Mouse (Mus musculus) frontal cortex, adult (tissue): ENCODE measurements around the gene Sh3kbp1.

Experiments used
- ATAC-seq: cut with Nextera tagmentation; 2 replicates; pipeline ENCODE4 v1.9.2; 2017; ENCODE audit warnings: mild to moderate bottlenecking, moderate library complexity, mixed read lengths; ENCODE audit not compliant: low TSS enrichment

Sh3kbp1 gene

DNA sequence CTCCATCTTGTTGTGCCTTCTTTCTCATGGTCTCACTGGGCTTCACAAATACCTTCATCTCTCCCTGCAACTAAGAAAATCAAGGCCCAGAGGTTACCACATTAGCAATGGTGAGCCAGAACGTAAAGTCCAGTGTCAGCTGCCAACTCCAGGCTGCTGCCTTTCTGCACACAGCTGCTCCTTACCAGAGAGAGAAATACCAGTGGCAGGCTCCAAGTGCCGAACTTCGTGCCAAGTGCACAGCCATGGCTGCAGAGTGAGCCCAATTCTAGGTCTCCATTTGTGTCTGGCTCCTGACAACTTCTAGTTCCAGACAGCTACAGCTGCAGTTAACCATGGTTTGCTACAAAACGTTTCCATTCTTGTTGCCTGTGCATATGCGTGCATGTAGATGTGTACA, 117.0 kb downstream of the Sh3kbp1 start:
- peak; percentile 65; the same call in 1 of the 2 replicates for ATAC-seq

DNA sequence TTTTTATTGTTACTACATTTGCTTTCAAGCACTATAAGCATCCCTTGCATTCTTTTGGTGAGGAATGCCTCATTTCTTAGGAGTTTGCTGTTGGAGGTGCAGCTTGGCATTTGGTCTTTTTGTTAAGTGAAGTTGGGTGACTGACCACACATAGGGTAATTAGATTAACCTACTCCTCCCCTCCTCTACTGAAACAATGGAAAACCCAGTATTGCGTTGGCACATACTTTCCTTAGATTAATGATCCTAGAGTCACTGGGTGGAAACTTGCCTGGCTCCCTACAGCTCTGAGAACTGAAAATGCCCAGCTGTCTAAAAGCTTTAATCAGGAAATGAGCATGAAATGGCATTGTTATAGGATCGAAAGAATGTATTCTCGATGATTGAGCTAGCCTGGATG, 117.5 kb downstream of the Sh3kbp1 start:
- ATAC-seq, result no peak

DNA sequence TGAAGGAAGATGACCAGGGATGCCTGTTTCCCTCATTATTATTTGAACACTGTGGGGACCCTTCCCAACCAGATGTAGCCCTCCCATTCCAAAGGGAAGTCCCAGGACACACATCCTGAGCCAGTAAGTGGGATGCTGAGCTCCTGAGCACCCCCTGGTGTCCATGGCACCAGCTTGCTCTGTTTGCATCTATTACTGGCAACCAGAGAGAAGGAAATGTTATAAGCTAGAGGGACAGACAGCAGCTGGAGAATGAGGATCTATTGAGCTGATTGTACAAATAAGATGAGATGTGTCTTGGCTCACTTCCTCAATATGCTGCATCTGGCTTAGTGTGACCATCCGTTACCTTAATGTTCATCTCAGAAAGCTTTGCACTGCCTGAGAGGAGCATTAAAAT, 124.8 kb downstream of the Sh3kbp1 start:
- ATAC-seq, result peak; percentile 70; the same call in 1 of the 2 replicates

DNA sequence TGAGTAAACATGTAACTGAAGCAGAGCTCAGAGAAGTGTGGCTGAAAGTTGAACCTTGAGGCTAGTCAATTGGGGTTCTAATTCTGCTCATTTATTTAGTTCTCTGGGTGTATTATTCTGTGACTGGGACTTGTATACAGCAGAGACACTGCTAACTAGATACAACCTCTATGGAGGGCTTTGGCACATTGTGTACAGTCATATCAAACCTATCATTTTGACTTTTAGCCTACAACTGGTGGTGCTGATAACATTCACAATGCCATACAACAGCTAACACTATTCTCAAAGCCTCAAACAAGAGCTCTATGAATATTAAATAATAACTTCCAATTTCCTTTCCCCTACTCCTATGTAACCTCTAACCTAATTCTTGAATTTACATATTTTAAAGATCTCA, 129.2 kb downstream of the Sh3kbp1 start:
- ATAC-seq, result no peak

DNA sequence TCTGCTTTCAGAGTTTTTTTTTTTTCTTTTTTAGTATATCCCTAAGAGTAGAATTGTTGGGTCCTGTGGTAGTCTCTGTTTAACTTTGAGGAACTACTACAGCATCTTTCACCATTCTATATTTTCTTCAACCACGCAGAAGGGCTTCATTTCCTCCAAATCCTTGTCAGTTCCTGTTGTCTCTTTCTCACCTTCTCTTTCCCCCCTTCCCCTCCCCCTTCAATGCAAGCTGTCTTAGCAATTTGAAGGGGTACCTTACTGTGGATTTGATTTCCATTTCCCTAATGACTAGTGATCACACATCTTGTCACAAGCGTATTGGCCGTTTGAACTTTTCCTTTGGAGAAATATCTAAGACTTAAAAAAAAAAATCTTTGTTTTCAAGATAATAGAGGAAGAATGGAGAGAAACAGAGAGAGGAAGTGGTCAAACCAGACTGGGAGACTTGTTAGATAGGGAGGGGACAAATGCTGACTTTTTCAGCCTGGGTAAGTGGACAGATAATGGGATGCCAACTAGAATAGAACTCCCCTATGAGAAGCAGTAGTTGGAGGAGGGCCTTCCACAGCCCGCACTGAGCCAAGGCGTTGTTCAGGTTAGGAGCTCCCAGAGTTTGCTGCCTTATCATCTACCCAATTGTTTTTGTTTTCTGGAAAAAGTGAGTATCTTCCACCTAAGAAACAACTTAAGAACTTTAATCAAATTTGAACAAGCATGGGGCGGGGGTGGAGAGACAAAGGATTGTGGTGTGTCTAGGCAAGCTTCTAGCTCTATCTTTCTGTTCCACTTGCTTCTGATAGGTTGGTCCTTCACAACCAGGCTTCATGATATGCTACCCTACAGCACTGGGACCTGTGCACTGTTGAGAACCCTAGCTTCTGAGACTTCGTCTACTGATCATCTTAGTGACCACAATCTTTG, 130.1 kb downstream of the Sh3kbp1 start:
- ATAC-seq, result no peak

DNA sequence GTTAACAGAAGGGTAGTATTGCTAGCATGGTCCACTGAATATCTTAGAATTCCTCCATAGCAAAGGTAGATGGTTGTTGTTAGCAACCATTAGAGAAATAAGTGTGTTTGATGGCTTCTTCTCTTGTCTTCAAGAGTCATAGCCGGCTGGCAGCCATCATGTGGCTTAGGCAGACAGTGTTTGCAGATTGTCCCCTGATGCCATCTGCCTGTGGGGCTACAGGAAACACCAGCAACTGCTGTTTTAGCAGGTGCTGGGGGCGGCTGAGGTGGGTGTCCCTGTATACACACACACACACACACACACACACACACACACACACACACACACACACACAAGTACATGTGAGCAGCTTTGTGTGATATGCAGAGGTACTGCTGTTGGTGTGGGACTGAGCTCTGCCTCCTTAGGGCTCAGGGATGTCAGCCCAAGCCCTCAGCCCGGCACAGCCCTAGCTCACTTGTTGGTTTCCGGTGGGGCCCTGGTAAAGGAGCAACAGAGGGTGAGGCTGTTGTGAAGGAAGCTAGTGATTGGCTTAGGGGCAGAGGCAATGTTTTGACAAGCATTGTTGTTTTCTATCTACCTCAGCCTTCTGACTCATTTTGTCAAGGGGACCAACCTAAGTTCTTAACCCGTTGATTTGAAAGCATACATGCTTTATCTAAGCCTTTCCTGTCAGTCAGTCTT, 130.9 kb downstream of the Sh3kbp1 start:
- no peak for ATAC-seq

DNA sequence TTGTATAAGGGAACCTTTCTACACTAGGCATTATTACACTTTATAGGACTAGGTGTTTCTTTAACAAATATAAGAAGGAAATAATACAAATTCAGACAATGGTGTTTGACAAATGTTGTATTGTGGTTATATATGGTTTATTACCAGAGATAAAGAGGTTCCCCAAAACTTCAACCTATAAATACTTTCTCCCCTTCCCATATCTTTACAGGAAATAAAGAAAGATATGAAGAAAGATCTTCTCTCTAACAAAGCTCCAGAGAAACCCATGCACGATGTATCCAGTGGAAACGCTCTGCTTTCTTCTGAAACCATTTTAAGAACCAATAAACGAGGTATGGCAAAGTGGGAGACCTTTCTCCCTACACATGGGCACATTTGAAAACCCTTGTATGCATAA, 136.7 kb downstream of the Sh3kbp1 start:
- ATAC-seq, result no peak

DNA sequence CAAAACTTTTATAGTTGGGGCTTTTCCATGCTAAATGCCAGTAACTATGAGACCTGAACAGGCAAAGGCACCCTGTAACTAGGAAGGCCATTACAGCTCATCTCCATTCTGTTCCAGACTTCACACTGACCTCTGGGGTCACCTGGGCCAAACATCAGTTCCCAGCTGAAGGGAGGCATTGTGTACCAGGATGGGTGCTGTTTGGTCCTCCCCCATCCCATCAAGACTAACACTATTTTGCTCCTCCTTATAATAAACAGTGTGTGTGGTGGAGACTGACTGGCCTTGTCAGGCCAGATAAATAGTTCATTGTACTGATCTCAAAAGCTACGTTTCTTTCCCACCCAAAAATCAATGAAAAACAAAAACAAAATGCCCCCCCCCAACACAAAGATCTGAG, 138.8 kb downstream of the Sh3kbp1 start:
- no peak for ATAC-seq

DNA sequence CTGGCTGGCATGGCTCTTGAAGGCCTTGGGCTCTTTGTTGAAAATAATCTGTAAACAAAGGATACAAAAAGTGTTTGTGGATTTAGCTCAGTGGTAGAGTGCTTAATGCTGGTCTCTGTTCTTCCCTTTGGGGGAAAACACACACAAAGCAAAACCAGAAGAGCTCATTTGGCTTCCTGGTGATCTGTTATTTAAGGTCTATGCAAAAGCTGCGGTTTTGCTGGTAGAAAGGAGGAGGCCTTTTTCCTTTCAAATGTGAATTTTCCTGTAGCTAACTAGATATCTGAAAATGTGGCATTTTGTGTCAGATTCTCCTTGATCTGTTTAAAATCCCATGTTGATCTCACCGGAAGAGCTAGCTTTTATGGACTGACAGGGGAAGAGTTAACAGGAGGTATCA, 141.9 kb downstream of the Sh3kbp1 start:
- no peak for ATAC-seq

DNA sequence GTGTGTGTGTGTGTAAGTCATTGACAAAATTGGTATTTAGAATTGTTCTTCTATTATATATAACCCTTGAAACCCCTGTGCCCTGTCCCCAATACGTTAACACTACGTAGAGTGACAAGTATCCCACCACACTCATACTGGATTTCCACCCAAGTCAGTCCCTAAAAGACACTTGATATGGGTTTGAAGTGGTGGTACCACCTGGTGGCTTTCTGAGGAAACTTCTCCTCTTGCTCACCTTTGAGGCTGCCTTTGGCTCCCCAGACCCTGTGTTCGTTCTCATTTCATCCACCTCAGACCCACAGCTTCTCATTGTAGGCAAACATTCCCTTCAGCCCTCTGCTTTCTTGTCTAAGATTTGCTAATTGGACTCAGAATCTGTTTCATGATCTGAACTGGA, 142.7 kb downstream of the Sh3kbp1 start:
- ATAC-seq, result no peak

DNA sequence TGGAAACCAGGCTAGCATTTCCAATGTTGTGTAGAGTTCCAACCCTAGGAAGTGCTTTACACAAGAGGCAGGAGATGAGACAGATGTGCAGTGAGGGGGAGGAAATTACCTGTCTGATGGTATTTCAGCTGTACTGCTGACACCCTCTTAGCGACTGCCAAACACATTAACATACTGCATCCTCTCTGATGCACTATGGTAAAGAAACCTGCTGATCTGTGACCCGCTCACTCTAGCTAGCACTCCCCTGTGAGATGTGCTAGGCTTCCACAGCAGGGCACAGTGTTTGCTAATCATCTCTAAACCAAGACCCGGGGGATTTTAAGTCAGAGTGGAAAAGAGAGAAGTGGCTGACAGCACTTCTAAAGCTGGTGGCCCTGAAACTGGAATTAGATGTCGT, 145.1 kb downstream of the Sh3kbp1 start:
- ATAC-seq, result no peak

DNA sequence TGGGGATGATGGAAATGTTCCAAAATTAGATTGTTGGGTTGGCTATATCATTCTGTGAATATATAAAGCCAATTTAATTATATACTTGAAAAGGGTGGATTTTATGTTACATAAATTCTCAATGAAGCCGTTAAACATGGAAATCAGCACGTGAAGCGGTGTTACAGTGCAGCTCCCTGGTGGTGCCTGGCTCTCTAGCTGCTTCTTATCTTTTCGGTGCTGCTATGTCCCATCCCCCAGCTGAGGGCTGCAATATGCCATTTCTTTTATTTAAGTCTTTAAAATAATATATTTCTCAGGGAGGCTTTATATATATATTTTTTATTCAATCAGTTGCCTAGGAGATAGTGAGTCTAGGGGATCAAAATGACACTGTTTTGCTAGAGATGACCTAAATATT, 148.0 kb downstream of the Sh3kbp1 start:
- ATAC-seq, result no peak

DNA sequence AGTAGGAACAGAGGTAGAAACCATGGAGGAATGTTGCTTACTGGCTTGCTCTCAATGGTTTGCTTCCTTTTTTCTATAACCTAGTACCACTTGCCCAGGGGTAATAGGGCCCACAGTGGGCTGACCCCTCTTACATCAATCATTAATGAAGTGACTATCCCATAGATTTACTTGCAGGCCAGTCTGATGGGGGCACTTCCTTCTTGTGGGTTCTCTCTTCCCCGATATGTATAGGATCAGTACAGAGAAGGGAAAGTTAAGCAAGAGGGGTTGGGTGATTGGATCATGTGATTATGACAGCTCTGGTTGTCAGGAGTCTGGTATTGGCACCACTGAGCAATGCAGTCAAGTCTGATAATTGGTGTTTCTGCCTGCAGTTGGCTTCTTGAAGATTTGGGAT, 151.7 kb downstream of the Sh3kbp1 start:
- ATAC-seq, result no peak

DNA sequence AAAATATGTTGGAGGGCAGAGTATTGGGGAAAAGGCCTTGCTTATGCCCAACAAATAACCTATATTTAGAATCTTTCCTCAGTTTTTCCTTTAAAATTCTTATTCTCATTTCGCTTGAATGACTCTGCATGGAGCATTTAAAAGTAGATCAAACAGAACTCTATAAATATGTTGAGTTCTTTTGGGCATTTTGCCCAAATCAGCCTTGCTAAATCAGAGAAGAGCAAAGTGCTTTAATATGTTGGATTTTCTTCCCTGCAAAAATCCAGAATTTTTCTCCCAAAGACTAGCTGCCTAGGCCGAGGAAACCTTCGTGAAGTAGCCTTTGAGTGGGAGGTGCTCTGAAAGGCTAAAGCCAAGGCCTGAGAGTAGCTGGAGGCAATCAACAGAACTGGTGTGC, 163.4 kb downstream of the Sh3kbp1 start:
- ATAC-seq, result peak; percentile 59

DNA sequence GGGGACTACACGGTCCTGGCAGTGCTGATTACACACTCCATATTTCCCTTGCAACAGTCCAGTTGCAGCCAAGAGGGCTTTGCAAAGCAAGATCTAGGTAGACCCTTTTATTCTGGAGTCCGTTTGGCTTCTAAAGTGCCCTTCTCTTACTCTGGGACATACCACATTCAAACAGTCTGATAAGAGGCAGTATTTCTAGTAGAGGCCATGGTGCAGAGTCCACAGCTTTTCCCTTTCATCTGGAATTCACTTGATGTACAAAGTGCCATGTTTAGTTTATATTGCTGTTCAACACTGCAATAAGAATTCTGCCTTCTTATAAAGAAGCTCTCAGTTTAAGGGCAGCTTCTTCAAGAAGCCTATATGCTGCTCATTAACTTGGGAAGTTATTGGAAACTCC, 168.5 kb downstream of the Sh3kbp1 start:
- no peak for ATAC-seq

DNA sequence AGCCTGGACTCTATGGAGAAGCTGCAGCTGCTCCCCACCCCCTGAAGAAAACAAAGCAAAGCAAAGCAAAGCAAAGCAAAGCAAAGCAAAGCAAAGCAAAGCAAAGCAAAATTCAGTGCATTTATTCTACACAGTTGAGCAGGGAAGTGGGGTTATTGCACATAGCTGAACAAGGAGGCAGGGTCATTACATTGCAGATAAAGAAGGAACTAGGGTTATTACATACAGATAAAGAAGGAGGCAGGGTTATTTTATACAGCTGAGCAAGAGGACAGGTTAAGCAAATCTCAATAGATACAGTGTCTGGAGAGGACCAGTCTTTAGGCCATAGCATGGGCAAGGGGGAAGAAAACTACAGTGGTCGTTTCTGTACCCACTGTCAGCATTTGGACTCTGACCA, 177.3 kb downstream of the Sh3kbp1 start:
- no peak for ATAC-seq

DNA sequence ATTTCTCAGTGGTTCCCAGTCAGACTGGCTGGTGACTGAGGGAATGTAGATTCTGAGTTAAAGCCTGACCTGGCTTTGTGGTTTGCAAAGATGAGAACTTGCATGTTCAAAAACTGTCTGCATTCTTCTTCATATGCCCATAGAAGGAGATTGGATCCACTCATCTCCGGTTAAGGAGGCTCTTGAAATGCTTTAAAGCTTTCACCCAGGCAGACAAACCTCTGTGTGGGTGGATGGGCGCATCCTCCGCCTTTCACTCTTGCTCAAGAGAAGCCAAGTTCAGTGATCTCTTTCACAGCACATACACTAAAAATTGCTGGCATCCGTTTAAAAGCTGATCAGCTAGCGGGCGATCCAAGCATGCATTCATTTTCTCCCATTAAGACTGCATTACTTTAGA, 182.4 kb downstream of the Sh3kbp1 start:
- ATAC-seq, result no peak; the same call in 1 of the 2 replicates

DNA sequence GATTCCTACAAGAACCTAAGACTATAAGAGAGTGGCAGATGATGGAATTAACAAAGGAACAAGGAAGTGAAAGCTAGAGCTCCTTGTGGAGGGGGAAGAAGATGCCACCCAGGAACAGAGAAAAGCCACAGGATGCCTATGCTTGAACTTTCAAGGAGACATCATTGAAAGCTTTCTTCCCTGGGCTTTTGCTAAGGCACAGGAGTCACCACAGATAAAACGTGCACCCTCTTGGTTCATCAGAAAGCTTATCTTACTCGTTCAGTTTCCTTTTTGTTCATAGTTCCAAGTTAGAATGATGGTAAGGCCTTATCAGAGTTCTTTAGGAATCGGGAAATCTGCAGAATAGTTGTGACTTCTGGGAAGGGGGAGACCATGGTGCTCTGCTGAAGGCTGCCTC, 183.4 kb downstream of the Sh3kbp1 start:
- ATAC-seq, result no peak

DNA sequence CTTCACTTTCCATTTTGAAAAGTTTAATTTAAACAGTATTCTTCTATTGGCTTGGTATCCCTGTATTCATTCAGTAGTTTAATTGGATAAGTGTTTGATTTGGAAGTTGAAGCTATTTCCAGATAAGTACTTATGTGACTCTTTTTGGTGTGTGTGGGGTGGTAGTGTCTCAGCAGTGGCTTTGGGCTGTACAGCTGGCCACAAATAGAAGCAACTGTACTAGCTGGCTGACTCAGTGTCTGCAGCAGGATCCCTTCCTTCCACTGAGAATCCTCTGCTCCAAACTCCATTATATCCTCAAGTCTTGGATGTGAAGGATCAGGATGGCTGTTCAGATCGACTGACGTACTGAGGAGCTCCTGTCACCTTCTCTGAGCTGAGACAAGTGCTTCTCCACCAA, 190.4 kb downstream of the Sh3kbp1 start:
- ATAC-seq, result peak; percentile 64; the same call in 1 of the 2 replicates

DNA sequence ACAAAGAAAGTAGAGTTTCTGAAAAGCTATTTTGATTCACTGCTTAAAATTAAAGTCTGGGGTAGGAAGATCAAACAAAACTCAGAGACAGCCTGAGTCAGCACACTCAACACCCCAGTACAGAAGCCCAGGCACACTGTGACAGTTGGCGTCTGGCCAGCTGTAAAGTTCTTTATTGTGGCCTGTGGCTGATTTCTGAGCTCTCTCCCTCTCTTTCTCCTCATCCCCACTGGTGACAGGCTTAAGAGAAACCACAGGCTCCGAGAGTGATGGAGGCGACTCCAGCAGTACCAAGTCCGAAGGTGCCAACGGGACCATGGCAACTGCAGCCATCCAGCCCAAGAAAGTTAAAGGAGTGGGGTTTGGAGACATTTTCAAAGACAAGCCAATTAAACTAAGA, 201.1 kb downstream of the Sh3kbp1 start:
- peak; percentile 15; the same call in 1 of the 2 replicates for ATAC-seq

DNA sequence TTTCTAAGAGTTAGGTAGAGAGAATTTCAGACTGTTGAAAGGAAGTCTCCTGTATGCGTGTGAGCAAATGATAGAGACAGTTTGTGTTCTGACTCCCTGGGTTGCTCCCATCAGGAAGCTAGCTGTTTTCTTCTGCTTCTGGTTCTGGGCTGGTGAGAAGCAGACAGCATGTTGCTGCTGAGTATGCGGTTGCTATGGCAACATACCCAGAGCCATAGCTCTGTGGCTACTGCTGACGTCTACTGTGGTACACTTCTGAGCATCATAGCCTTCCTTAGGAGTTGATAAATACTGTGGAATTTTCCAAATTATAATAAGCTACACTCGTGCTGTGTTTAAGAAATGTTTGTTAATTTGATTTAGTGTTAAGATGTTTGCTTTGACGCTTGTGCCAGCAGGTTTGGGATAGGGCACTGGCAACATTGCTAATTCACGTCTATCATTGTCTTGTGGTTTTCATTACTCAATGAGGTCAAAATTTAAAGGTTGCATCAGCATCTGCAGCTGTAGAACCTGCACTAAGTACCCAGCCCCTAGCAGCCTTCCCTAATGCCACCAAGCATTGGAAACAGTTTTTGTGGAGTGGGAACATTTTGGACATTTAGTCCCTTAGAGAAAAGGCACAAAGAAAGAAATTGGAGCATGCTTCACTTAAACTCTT, 202.2 kb downstream of the Sh3kbp1 start:
- ATAC-seq, result peak; percentile 99

DNA sequence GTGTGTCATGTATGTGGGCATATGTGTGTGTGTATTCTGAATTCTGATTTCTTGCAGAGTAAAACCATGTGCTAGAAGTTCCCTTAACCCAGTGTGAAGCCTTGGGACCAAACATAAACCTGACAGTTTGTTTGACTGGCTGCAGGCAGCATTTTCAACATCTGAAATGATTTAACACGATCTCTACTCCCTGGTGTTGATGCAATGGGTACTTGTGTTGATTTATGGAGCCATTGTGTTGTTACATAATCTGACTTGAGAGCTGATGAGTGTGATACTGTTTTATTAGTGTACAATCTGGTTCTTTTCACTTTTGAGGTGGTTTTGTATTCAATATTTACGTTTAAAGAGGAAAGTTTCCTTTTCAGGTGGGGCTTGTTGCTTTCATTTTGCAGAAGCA, 204.1 kb downstream of the Sh3kbp1 start:
- no peak for ATAC-seq

DNA sequence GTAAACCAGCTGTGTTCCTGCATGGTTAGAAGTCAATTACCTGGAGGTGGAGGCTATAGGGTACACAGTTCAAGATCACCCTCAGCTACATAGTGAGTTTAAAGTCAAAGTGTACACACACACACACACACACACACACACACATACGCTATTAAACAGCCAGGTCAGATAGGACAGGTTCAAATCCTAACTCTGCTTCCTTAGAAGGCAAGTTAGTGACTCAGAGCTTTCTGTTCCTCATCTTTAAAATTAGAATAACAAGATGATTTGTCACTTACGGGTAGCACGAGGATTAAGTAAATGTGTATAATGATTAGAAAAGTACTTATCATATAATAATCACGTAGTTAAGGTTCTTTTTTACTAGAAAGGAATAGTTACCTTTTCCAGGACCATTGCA, 208.2 kb downstream of the Sh3kbp1 start:
- ATAC-seq, result no peak
